ENCODE assay signal across 13 mouse cellular contexts in genomic region chr9:116940693-116941092, GRCm38 (mm10).
"Had no signal": no experiment of that assay in that cellular context is flagged by ENCODE, and none has a peak within 500 bp of the region (broad histone marks: within the 10 kb centered on the region; RNA-seq: fewer than 3 reads in every experiment).

No protein-coding gene starts in this region.

- H3K4me2 ChIP-seq: limb, embryonic 13.5 days; liver, embryonic 11.5 days; liver, embryonic 15.5 days; lung, embryonic 15.5 days; midbrain, embryonic 11.5 days had no signal

- H3K36me3 ChIP-seq: liver, embryonic 15.5 days; lung, embryonic 15.5 days had no signal

- DNase-seq: kidney, adult 8-10 months; kidney, postnatal 14 days; left cerebral cortex, postnatal 4 days; lung, postnatal 14 days had no signal

- H3K4me3 ChIP-seq: limb, embryonic 13.5 days; liver, embryonic 15.5 days; lung, embryonic 15.5 days; megakaryocyte, embryonic 14.5 days had no signal

- ATAC-seq: intestine, postnatal 0 days had no signal

- H3K9me3 ChIP-seq: limb, embryonic 13.5 days; liver, embryonic 15.5 days; lung, embryonic 15.5 days had no signal

- H3K4me1 ChIP-seq: liver, embryonic 15.5 days; megakaryocyte, embryonic 14.5 days had no signal

- H3K9ac ChIP-seq: limb, embryonic 13.5 days; liver, embryonic 15.5 days; lung, embryonic 15.5 days had no signal

- H3K27me3 ChIP-seq: limb, embryonic 13.5 days; liver, embryonic 15.5 days; lung, embryonic 15.5 days; megakaryocyte, embryonic 14.5 days had no signal

- H3K27ac ChIP-seq: limb, embryonic 13.5 days; liver, embryonic 15.5 days; lung, embryonic 15.5 days; macrophage; stomach, postnatal 0 days had no signal
